Mouse (Mus musculus): ENCODE measurements around the gene Galnt18.
A peak's percentile ranks its signal among the peaks of the same experiment; 100 is the strongest.

DNA sequence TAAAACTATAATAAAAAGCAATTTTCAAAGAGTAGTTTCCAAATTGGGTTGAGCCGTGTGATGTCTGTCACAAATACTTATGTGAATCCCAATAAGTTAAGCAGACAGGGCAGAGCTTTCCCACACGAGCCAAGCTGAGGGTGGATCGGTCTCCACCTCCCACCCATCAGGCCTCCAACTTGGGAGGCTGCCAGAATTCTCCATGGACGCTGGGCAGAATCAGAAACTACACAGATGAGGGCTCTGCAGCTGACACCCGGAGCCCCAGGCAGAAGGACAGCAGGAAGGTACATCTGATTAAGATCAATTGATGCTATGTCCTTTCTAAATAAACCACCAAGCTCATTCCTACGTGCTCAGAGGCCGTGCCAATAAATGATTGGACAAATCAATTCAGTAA, 42.4 kb downstream of the Galnt18 start:
- no peak for TF ChIP-seq CTCF (IDR thresholded peaks at IDR 0.05)
- TF ChIP-seq EP300 (IDR thresholded peaks at IDR 0.05), result peak; percentile 42; the same call in 1 of the 2 replicates
